Mouse (Mus musculus) heart, adult 8-10 months (tissue): ENCODE results near the gene Ccdc191. TPM values are rescaled to one million over a fixed set of nuclear protein-coding genes. Genes with fewer than 3 reads are reported as not detected.

ENCODE experiments used
- DNase-seq: peaks from one replicate; pipeline ENCODE4 v3.0.0; 2022; ENCODE audit warnings: low spot score
- microRNA-seq: library from miRNA; unstranded; fragments of <30 nt; microRNA quantifications from one replicate; pipeline ENCODE4 v1.2.0, GENCODE M21; 2022
- total RNA-seq, 4 experiments: library from RNA; stranded (reverse); gene quantifications; 2 replicates each; pipeline ENCODE4 v1.2.4; 2022

Gene Ccdc191
- total RNA-seq, 4 experiments from 2014 or later, result 2.3 to 10.1 (median 3.4) TPM

DNA sequence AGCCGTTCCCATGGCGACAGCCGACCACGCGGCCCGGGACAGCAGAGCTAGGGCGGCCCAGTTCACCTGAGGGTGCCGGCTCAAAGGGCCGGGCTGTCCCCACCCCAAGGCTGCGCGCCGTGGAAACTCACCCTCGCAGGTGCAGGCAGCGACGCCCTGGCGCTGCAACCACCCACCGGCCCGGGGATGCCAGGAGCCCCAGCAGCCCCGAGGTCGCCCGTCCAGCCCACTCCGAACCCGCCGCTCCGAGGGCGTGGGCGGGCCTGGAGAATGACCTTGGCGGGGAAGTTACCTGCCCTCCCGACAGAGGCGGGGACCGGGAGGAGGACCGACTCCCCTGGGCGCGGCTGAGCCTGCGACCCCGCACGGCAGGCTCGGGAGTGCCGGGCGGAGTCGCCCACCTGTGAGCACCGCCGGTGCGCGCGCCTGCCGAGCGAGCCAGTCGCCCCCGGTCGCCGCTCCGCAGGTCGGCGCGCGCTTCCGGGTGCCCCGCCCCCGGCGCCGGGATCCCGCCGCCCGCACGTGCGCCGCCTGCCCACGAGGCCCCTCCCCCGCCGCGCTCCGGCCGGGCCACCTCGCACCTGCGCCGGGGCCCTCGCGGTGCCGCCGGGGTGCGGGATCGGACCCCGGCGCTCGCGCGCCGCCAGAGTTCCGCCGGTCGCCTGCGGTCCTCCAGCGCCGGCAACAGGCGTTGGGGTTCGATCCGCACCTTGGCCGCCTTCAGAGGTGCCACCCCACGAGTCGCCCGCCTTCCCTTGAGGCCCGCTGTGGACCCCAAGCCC lies 89.9 kb downstream of the Ccdc191 start, which contains the start of gene Zdhhc23:
Zdhhc23 (minus strand) TSS at position 464 of the 782 bp plus-strand sequence.
- DNase-seq, result no peak

DNA sequence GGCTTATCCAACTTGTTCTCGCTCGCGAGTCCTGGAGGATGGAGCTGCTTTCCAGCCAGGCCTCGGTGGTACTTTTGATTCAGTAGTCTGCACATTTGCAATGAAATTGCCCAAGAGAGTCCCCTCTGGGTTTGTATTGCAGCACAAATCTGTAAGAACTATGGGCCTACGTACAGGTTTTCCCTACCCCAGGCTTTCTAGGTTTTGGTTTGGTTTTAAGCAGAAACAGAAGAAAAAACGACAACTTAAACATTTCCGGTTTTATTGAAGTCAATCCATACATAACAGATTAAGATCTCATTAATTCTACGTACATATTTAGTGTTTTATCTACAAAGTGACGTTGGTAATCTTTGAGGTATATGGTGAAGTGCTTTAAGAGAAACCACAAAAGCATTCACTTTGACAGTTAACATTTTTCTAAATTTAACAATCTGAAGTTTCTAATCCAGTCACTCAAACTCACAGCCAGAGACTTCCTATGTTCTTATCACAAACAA lies 90.6 kb downstream of the Ccdc191 start:
- no peak for DNase-seq

DNA sequence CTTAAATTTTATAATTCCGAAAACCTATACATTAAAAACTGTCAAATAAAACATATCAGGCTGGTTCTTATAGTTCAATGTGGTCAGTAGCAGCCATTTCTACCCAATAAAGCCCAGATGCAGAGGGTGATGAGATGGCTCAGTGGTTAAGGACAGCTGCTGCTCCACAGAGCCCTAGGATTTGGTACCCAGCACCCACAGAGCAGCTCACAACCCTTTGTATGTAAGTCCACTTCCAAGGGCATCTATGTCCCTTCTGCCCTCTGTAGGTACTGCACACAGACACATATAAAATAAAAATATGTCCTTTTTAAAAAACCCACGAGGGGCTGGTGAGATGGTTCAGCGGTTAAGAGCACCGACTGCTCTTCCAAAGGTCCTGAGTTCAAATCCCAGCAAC lies 96.7 kb downstream of the Ccdc191 start:
- DNase-seq, result no peak

GRCm38 (mm10) chr16:43994623-43995022 lies 105.0 kb downstream of the Ccdc191 start:
- DNase-seq, result no peak

GRCm38 (mm10) chr16:43999111-43999510 lies 109.5 kb downstream of the Ccdc191 start:
- DNase-seq, result no peak

DNA sequence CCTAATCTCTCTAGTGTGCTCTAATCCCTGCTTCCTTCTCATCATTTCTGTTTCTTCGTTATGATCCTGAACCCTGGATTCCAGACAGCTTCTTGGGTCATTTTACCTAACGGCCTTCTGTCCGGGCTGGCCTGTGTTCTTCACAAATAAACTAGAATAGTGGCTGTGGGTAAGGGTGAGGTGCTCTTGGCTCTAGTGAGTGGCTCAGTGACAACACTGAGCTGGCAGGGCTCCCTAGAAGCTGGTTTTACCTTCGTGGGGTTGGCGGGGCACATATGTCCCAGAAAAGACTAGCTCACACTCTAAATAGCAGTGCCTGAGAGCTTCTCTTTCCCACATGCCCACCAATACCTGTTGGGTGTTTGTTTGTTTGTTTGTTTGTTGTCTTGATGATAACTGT lies 109.9 kb downstream of the Ccdc191 start:
- DNase-seq, result no peak

GRCm38 (mm10) chr16:44002086-44002485 lies 112.5 kb downstream of the Ccdc191 start:
- DNase-seq, result no peak

DNA sequence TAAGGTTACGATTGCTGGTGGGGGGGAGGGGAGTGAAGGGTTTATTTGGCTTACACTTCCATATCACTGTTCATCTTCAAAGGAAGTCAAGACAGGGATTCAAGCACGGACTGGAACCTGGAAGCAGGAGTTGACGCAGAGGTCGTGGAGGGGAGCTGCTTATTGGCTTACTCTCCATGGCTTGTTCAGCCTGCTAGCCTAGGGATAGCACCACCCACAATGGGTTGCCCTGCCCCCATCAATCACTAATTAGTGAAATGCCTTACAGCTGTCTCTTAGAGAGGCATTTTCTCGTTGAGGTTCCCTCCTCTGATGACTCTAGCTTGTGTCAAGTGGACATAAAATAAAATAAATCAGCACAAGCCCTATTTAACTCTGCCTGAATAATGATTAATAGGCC lies 121.4 kb downstream of the Ccdc191 start:
- DNase-seq, result no peak

Small RNA genes lying within 50 kb of the gene (microRNA-seq; reads per million reads assigned to microRNA genes)
- not detected for gene Mir3470b

Other genes with a start within 250 kb of the Ccdc191 start
- not detected for gene Tigit, start 225.7 kb upstream of the Ccdc191 start, total RNA-seq
- gene Drd3, start 135.8 kb upstream of the Ccdc191 start, total RNA-seq, result not detected
- gene Qtrt2, start 37.0 kb downstream of the Ccdc191 start, total RNA-seq, result 10 to 100 TPM in 3 of 4 experiments, 1 to 10 TPM in 1; 6.4 to 16.6 (median 13.0) TPM
- under 1 TPM; 0.33 to 0.57 (median 0.40) TPM for gene Zdhhc23, start 90.0 kb downstream of the Ccdc191 start, total RNA-seq
- gene Gramd1c, start 173.5 kb downstream of the Ccdc191 start, total RNA-seq, result under 1 TPM; 0.35 to 0.79 (median 0.62) TPM
- gene Atp6v1a, start 249.9 kb downstream of the Ccdc191 start, total RNA-seq, result 10 to 100 TPM; 20.2 to 26.2 (median 24.9) TPM